ENCODE assay signal across 8 mouse cellular contexts in the genomic region with DNA sequence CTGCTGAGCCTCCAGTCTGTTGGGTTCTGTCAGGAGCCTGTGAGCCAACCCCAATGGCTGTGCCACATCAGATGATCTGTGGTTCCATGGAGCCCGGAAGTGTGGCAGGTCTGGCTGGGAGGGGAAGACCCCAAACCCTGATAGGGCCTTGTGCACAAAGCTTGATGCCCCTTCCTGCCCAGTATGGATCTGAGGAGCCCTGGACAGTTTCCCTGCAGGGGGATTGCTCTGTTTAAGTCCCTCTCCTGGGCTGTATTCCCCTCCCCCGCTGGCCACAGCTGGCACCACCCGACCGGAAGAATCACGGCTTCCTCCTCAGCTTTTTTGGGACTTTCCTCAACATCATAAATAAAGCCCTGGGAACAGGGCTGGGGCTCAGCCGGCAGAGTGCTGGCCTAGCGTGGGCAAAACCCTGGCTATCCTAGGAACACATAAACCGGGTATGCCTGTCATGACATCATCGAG. TPM values are rescaled to one million over a fixed set of nuclear protein-coding genes. Genes with fewer than 3 reads are reported as not detected.
DNase-seq lines count a peak whose midpoint lies in the region; ATAC-seq lines count a peak whose summit lies in the region.

No protein-coding gene starts in this region.

- no peak overlapping the region for H3K4me3 ChIP-seq in heart, embryonic 16.5 days (ENCODE audit: low read length)

- H3K27me3 ChIP-seq in heart, embryonic 16.5 days (ENCODE audit: control insufficient read depth, insufficient read depth, low read length) = no peaks in the 10 kb centered on the region

- WGBS in heart, embryonic 16.5 days = 51% methylated on average over 9 of the region's 9 CpGs

- no peaks in the 10 kb centered on the region for H3K9me3 ChIP-seq in heart, embryonic 16.5 days (replicated peaks; ENCODE audit: control insufficient read depth, low read length)

- ATAC-seq in heart, embryonic 16.5 days (replicated peaks; ENCODE audit: extremely low read depth, insufficient read depth, low FRiP score) = no peak

- peak overlapping the region; percentile 46 for H3K9ac ChIP-seq in heart, embryonic 16.5 days (ENCODE audit: low read length)

- peaks cover 14% of the 10 kb centered on the region for H3K4me1 ChIP-seq in heart, embryonic 16.5 days (ENCODE audit: control insufficient read depth, insufficient read depth, low read length)

- 0 out of 2 replicates have a peak, but pooled peaks cover 5% of the 10 kb centered on the region for H3K36me3 ChIP-seq in heart, embryonic 16.5 days (ENCODE audit: control insufficient read depth, insufficient read depth)

- peak overlapping the region; percentile 72 for H3K27ac ChIP-seq in heart, embryonic 16.5 days (ENCODE audit: low read length)

- H3K4me2 ChIP-seq in heart, embryonic 16.5 days (ENCODE audit: low read depth, low read length) = peak overlapping the region; percentile 10; the same call in 1 of the 2 replicates

- DNase-seq in adrenal gland, adult 2 months = peak; percentile 46
- no peak for DNase-seq in adrenal gland, adult 18-20 months (ENCODE audit: low spot score in 2 of 2)
- peak; percentile 73 for DNase-seq in 3134 (ENCODE audit: extremely low read depth, insufficient read length, low spot score)
- DNase-seq in lung, adult 18-20 months = peak; percentile 63 to 67
- DNase-seq in thymus, postnatal 36 days = peak; percentile 49 to 55
- DNase-seq in cerebellum, postnatal 36 days = no peak
- no peak for DNase-seq in cerebellum, adult 18-20 months

RNA-seq across cellular contexts. Expression of a gene that starts 6.5 kb away (rescaled TPM):
- 10 to 100 TPM in 1 of 2 experiments, 1 to 10 TPM in 1; 9.0 to 10.8 TPM for total RNA-seq in adrenal gland, adult 2 months (2021)
- polyA plus RNA-seq in adrenal gland, adult 2 months (2012; rRNA removed) = 60.7 and 72.6 TPM in 2 replicates
- 1 to 10 TPM; 8.3 to 8.7 TPM for total RNA-seq in adrenal gland, adult 18-20 months (2021)
- polyA plus RNA-seq in heart, embryonic 16.5 days (2015; fragmentation: Nextera tagmentation; extraction: Ambion mirVana) = 3.7 and 3.8 TPM in 2 replicates

RNA-seq across cellular contexts. Expression of a gene that starts 24.8 kb away (rescaled TPM):
- under 1 TPM in 1 of 2 experiments, not detected in 1; 0.10 TPM for total RNA-seq in adrenal gland, adult 2 months (2021)
- polyA plus RNA-seq in adrenal gland, adult 2 months (2012; rRNA removed) = 0.28 and 0.41 TPM in 2 replicates
- total RNA-seq in adrenal gland, adult 18-20 months (2021) = under 1 TPM; 0.66 to 0.77 TPM
- 0.77 and 1.6 TPM in 2 replicates for polyA plus RNA-seq in heart, embryonic 16.5 days (2015; fragmentation: Nextera tagmentation; extraction: Ambion mirVana)

RNA-seq across cellular contexts. Expression of a gene that starts 28.2 kb away (rescaled TPM):
- total RNA-seq in adrenal gland, adult 2 months (2021) = 10 to 100 TPM; 18.9 to 20.5 TPM
- 91.5 and 91.7 TPM in 2 replicates for polyA plus RNA-seq in adrenal gland, adult 2 months (2012; rRNA removed)
- 10 to 100 TPM; 15.6 to 16.7 TPM for total RNA-seq in adrenal gland, adult 18-20 months (2021)
- polyA plus RNA-seq in heart, embryonic 16.5 days (2015; fragmentation: Nextera tagmentation; extraction: Ambion mirVana) = 7.3 and 9.3 TPM in 2 replicates

RNA-seq across cellular contexts. Expression of a gene that starts 30.0 kb away (rescaled TPM):
- 1 to 10 TPM; 1.6 to 5.0 TPM for total RNA-seq in adrenal gland, adult 2 months (2021)
- polyA plus RNA-seq in adrenal gland, adult 2 months (2012; rRNA removed) = 10.0 and 12.9 TPM in 2 replicates
- total RNA-seq in adrenal gland, adult 18-20 months (2021) = 1 to 10 TPM; 2.2 to 2.8 TPM
- polyA plus RNA-seq in heart, embryonic 16.5 days (2015; fragmentation: Nextera tagmentation; extraction: Ambion mirVana) = 4.1 and 4.2 TPM in 2 replicates

RNA-seq across cellular contexts. Expression of a gene that starts 40.7 kb away (rescaled TPM):
- 10 to 100 TPM; 65.0 TPM for total RNA-seq in adrenal gland, adult 2 months (2021)
- polyA plus RNA-seq in adrenal gland, adult 2 months (2012; rRNA removed) = 52.5 and 58.3 TPM in 2 replicates
- 10 to 100 TPM; 58.9 to 59.3 TPM for total RNA-seq in adrenal gland, adult 18-20 months (2021)
- 82.3 and 91.8 TPM in 2 replicates for polyA plus RNA-seq in heart, embryonic 16.5 days (2015; fragmentation: Nextera tagmentation; extraction: Ambion mirVana)

Comparison
In these comparisons a context has a peak if more than half of its experiments do, and no peak if none do; other contexts are left out.
1. DNase-seq: peak in adrenal gland, adult 2 months (single experiment), 3134 (single experiment), lung, adult 18-20 months (2 of 2) and thymus, postnatal 36 days (2 of 2); none in adrenal gland, adult 18-20 months (0 of 2), cerebellum, postnatal 36 days (0 of 2) and cerebellum, adult 18-20 months (0 of 2).